Mouse (Mus musculus): ENCODE data around the gene 4930595D18Rik.

- no peak for TF ChIP-seq CTCF (IDR thresholded peaks at IDR 0.05; ENCODE audit: extremely low read depth, insufficient read depth, low read length)
- TF ChIP-seq POLR2A (IDR thresholded peaks at IDR 0.05; ENCODE audit: extremely low read depth, insufficient read depth, low read length) = no peak
Observed at GRCm38 (mm10) chr12:111119506-111120085, 64.7 kb downstream of the 4930595D18Rik start.

Data from cortical plate, adult 2 months (tissue).